Mouse (Mus musculus): ENCODE data around the gene Foxs1.
A peak's percentile ranks its signal among the peaks of the same experiment; 100 is the strongest.

Foxs1 gene

DNA sequence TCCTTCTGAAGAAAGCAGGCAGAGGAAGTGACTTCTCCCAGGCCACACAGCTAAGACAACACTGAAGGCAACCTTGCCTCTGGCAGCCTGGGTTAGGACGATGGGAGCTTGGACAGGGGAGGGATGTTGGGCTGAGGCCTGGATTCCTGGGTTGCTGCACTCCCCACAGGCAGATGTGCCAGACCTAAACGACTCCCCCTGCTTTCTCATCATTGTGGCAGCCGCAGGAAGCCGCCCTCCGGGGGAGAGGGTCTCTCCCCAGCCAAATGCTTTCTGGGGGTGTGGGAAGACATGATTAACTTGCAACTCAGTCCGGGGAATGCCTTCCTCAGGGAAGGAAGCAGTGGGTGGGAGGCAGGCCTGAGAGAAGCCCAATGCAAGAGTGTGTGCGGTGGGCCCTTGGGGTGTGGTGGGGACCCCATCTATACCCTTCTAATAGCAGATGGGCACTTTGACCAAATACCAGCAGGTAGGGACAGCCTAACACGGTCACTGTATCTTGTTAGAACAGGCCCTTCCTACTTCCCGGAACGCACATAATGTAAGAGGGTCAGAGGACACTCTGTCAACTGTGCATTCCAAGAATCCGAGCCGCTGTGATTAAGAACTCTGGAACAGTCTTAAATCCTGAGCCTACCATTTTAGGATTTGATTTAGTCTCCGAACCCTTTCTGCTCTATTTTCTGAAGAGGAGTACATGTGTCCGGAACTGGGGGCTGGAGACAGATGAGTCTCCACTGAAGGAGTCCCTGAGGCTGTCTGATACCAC is 4.6 kb downstream of the Foxs1 start:
- DNase-seq (ENCODE audit: low read depth), result peak; percentile 71

DNA sequence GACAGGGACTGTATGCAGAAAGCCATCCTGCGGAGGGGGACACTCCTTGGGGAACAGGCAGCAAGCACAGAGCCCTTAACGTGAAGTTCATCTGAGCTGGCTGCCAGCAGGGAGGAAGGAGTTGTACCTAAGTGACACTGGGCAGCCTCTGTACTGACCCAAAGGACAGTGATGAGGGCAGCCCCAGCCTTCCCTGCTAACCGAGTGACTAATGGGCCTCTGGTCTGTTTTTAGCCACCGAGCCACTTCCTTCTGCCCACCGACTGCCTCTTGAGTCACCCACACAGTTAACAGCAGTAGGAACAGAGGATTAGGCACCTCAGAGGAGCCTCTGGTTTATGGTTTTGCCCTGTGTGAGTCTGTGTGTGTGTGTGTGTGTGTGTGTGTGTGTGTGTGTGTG is 5.6 kb downstream of the Foxs1 start:
- DNase-seq (ENCODE audit: low read depth), result peak; percentile 61

DNA sequence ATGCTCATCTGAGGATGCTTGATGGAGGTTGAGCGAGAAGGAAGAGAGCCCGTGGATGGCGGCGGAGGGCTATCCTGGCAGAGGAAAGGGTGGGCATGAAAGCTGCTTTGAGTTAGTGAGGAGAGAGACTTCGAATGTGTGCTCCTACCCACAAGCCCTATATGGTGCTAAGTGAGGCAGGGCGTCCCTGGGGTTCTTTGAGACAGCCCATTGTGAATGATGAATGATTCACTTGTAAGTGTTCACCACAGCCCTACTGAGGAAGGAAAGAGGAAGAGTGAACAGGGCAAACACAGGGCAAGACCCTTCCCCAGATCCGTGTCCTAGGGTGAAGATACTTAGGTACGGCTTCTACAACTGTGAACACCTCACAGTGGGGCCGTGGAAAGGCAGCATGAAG is 6.1 kb downstream of the Foxs1 start:
- DNase-seq (ENCODE audit: low read depth), result peak; percentile 69

DNA sequence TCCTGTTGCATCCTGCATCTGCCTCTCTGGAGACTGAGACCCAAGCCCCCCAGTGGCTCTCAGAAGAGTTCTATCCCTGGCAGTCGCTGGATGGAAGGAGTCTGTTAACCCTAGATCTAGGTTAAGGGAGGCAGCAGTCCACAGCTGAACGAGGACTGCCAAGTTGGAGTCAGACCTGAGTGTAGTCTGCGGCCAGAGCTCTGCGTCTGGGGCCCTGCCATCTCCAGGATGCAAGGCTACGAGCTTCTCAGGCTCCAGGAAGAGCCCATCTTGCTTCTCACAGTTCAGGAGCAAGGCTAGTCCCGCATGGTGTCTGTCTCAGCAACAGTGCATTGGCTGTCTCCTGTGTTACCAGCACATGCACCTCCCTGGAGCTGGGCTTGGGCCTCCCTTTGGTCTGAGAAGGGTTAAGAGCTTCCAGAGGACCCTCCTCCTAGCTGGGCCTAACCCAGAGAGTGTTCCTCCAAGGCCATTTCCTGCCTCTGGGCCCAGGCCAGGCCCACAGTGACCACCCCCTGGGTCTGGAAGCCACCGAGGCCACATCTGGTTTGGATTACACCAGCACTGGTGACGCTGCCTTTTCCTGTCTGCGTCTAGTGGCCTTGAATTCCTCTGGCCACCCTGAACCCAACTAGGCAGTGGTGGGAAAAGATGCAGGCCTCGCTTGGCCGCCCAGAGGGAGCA is 7.7 kb downstream of the Foxs1 start:
- DNase-seq (ENCODE audit: low read depth), result peak; percentile 80

DNA sequence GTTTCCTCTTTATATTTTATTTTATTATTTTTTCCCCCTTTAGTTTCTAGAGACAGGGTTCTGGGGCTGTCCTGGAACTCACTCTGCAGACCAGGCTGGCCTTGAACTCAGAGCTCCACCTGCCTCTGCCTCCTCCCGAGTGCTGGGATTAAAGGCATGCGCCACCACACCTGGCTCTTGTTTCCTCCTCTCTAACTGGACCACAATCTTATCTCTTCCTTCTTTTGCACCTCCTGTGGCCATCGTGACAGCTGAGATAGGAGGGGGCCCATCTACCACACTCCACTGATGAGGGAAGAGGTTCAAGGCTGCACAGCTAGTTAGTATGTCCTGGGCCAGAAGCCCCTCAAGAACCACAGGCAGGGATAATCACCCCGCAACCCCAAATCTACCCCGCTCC is 8.5 kb downstream of the Foxs1 start:
- no peak for DNase-seq (ENCODE audit: low read depth)

DNA sequence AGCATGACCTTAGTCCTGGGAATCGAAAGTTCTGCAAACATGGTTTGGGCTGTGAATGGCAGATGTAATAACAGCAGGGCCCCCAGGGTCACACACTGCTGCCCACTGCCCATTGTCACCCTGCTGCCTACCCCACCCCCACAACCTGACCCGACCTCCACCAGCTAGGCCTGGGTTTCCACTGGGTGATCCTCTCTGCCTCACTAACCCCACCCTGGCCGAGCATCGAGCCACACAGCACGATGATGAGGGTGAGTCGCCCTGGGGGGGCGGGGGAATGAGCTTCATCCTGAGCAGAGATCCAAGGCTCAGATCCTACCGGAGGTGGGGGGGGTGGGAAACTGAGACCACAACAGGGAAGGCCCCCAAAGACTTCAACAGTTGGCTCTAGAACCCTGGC is 8.9 kb downstream of the Foxs1 start:
- DNase-seq (ENCODE audit: low read depth), result peak; percentile 40

DNA sequence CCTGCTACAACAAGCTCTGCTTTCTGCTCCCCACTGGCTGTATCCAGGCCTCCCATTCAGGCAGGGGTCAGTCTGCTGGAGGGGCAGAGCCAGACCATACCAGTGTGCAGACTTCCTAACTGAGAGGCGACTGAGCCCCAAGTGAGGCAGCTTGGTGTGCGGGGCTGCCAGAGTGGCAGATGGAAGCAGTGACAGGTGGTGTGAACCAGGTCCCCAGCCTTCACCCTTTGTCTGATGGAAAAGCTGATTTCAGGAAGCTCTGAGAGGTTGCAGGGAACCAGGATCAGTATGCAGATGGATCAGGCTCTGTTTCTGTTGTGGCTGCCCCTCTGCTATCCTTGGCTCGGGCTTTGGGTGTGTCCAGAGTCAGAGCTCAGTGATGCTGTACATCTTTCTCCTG is 9.4 kb downstream of the Foxs1 start:
- DNase-seq (ENCODE audit: low read depth), result peak; percentile 9

DNA sequence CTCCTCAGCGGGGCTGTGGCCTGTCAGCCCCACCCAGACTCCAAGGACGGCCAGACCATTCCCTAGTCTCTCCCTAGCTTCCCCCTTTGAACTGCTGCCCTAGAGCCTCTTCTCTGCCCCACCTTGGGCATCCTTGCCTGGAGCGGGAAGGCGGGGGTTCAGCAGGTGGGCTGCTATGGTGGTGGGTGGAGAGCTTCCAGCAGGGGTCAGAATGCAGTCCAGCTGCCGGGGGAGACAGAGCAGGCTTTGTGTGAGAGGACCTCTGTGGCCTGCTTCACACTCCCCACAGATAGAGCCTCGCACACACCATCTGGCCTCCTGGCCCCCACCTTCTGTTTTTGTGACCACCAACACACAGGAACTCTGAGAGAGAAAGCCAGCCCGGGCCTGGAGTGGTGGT is 10.6 kb downstream of the Foxs1 start:
- DNase-seq (ENCODE audit: low read depth), result no peak

DNA sequence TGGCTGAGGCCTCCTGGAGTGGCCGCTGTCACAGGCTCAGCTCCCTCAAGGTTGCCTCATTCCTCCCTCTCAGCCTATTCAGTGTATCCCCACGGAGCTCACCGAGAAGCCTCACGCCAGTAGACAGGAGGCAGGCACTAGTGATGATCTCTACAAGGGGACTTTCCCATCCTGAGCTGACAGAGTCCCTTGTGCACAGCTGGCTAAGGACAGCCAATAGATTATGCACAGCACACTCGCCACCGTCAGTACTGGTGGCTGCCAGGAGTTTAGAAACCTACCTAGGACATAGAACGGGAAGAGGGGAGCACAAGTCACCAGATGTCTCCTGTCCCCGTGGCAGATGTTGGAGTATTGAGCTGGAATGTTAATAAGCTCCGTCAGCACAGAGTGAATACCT is 15.3 kb downstream of the Foxs1 start:
- no peak for DNase-seq (ENCODE audit: low read depth)

DNA sequence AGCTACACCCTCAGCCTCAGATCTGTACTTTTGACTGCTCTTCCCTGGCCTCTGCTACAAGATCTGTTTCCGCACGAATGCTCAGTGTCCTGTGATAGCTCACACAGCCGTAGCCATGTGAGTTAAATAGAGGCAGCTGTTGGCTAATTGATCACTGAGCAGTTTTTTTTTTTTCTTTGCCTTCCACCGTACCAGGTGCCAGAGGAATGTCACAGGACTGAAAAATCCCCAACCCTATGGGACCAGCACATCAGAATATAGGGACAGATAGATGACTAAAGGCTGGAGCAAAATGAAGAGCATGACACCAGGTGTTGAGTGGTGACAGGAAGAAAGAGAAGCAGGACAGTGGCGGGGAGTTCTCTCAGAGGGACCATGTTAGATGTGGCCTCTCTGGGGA is 16.9 kb downstream of the Foxs1 start:
- no peak for DNase-seq (ENCODE audit: low read depth)

DNA sequence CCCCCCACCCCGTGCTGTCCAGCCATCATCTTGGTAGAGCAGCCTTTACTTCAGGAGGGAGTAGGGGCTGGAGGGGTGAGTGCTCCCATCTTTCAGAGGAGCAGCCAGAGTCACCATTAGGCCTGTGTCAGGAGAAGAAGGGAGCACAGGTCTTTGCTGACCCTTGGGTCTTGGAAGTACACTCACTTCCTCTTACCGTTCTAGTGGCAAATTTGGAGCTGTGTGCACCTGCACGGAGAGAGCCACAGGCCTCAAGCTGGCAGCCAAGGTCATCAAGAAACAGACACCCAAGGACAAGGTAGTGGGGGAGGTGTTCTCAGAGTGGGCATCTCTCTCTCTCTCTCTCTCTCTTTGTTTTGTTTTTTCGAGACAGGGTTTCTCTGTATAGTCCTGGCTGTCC is 17.6 kb downstream of the Foxs1 start:
- DNase-seq (ENCODE audit: low read depth), result no peak

DNA sequence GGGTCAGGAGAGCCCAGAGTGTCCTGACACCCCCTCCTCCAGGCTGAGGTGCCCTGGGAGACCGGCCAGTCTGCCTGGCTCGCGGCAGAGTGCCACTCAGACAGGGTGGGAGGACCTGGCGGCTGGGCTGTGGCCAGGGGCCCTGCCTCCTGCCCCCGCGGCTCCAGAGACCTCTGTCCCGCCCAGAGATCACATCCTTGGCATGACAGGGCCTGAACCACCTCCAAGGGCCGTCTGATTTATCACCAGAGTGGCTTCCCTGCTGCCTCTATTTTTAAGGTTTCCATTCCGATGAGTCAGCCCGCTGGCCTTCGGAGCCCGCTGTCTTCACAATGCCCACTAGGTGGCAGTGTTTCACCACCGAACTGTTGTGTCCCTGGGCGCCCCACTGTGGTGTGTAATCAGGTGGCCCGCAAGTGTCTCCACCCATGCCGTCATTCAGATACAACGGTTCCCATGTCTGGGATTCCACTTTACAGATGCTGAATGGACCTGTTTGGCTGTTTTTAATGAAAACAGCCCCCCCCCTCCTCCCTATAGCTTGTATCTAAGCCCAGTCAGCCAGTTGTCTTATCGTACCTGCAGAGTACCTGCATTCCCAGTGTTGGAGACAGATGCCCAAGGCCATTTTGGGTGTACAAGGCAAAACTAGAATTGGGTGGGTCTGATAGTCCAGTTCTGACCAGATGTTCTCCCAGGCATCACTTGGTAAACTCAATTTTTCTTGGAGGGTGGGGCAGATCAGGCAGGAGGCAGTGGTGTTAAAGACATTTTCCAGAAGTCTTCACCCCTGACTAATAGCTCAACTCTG is 18.5 kb downstream of the Foxs1 start:
- DNase-seq (ENCODE audit: low read depth), result peak; percentile 96

DNA sequence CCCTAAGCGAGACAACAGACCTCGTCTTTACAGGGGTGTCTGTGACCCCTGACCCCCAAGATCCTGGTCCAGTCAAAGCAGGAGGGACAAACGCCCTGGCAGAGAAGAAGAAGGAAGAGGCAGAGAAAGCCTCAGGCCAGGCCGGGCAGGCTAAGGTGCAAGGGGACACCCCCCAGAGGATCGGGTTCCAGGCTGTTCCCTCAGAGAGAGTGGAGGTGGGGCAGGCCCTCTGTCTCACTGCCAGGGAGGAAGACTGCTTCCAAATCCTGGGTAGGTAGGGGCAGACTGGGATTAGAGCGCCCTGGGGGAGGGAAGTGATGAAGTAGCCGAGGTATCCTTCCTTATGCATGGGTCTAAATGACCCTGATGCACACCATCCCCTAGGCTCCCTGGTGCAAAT is 19.5 kb downstream of the Foxs1 start:
- DNase-seq (ENCODE audit: low read depth), result no peak

DNA sequence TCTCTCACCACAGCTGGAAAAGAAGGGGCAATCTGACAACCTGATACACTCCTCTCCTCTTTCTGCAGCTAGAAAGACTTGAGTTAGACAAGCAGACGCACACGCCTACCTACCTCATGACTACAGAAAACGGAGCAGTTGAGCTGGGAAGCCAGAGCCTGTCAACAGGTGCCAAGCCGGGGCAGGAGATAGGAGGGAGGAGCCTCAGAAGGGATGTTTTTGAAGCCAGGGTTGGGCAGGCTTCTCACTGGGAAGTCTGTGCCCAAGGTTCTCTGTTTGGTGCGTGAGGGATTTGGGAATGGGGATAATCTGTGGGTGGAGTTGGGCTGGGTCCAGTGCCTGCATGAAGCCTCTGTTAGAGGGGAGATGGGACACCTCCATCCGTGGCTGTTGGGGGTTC is 21.6 kb downstream of the Foxs1 start:
- DNase-seq (ENCODE audit: low read depth), result no peak

DNA sequence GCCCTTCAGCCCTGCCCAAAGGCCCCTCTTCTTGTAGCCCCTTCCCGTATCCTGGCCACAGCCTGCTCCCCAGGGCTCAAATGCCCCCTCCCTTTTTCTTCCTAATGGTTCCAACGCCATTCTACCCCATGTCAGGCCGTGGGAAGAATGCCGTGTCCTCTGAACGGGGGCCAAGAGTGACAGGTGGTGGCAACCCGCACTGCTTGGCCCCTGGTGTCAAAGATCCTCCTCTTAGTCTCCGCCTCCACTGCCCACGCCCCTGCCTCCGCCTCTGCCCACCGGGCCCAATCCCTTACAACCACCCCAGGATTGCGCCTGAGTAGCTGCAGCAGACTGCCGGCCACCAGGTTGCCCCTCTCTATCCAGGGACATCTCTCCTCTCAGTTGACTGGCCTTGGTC is 22.0 kb downstream of the Foxs1 start, which contains the start of gene Mylk2:
TSS of gene Mylk2 (plus strand) at position 322 of the 400 bp plus-strand sequence.
- DNase-seq (ENCODE audit: low read depth), result no peak

DNA sequence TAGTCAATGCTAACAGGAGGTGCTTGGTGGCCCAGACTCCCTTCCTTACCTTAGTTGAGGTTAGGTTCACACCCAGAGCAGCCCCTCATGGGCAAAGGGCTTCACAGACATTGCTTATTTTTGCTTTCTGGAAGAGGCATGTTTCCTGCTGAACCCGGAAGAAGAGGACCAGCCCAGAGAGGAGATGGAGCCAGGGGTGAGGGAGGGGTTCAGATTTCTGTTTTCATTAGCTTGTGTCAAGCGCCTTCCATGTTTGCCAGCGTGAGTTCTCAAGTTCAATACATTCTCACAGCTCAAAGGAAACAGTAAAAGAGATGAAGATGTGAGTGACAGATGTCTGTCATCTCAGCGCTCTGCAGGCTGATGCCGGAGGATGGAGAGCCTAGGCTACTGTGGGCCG is 23.2 kb downstream of the Foxs1 start:
- no peak for DNase-seq (ENCODE audit: low read depth)

DNA sequence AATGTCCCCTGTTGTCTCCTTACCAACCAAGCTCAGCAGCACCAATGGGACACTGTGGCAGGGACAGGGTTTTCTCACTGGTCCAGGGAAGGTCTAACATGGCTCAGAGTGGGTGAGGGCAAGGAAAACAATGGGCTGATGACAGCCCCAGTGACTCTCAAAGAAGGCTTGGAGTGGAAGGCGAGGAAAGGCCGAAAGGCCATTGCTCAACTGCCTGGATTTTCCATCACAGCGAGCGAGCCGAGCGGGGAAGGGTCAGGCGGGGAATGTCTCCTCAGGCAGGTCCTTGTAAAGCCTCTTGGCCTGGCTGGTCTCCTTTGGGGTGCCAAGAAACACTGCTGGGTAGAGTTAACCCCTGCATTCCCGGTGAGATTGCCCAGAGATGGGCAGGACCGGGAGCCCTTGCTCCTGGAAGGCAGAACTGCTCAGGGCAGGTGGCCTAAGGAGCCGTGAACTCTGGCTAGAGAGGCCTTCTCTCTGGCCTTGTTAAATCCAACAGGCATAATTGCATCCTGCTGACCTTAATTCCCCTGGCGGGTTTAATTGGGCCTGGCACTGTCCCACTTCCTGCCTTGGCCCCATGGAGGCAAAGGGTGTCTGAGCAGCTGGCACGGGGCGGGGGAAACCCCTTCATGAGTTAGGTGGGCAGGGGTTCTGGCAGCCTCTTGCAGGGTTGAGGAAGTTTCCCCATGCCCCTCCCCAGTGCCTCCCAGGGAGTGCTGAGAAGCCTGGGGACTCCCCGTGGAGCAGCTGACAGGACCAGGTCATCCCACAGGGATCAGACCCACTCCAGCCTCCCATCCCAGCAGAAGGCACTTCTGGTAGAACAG is 25.7 kb downstream of the Foxs1 start:
- peak; percentile 35 for DNase-seq (ENCODE audit: low read depth)

DNA sequence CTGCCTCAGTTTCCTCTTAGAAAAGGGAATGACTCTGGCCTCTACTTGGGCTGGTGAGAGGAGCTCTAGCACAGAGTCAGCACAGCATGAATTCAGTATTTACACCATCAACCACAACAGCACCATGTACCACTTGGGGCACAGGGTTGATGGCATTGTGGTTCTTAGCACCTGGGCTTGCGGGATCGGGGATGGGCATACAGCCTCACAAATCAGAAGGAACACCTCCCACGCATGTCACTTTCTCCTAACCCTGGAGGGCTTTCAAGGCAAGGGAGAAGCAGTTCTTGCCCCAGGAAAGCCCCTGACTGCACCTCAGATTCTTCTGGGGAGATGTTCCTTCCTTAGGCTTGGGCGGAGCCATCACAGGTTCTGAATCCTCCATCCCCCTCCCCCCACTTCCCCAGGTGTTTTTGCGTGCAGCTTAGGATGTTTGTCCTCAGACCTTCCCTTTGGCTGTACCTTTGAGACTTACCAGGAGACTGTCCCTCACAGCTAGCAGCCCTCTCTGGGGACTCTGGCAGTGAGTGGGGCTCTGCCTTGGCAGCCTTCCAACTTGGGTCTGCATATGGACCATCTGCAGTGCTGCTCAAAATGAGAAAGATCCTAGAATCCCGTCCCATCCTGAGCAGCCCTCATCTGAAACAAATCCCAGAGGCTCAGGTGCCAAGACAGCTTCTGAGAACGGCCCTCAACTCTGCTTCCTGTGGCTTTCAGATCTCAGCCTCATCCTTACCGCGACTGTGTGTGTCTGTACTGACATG is 26.6 kb downstream of the Foxs1 start:
- DNase-seq (ENCODE audit: low read depth), result peak; percentile 10

DNA sequence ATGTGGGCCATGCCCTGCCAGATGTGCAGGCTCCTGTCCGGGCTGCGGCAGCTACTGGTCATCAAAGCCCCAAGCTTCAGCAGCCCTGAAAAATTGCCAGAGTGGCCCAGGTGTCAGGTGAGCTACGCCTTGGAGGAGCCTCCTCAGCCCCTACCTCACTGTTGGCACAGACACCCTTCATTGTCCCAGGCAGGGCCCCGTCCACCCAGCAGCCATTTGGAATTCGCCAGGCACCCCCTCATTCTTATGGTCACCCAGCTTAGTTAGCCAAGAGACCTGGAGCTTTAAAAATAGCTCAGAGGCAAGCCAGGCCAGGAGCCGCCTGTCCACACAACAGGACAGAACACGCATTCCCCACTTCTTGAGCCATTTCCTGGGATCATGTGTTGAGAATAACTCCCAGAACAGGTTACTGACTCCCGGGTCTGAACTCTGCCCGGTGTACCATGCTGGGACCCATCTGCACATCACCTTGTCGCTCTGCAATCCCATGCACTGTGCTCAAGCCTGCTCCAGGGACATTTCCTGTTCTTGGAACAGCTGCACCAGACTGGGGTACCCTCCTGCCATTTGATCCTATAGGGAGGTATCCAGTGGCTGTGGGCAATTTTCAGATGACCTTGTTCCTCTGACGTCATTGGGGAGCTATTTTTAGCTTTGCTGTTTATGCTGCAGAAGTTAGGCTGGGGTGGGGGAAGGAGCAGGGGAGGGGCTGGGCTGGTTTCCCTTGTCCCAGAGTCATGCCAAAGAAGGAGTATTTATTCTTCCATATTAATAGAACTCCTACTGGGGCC is 27.8 kb downstream of the Foxs1 start:
- DNase-seq (ENCODE audit: low read depth), result peak; percentile 83

DNA sequence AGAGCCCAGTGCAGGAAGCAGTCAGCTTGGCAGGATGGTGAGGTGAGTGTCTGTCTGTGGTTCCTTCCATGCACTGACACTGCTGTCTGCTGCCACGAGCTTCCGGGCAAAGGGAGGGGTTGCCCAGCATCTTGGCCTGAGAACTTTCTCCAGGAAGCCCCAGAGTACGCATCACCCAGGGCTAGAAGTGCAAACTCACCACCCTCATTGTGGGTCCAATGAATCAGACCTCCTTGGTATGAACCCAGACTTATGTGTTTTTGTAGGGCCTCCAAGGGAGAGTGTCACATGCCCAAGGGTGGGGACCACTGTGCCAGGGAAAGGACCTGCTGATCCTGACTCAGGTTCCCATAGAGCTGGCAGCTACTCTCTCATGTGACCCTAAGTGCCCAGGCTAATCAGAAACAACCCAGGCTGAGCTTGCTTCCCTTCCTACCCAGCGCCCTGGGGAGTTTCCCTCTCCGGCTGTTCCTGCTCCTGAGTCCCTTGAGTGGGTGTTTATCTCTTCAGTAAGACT is 28.8 kb downstream of the Foxs1 start:
- DNase-seq (ENCODE audit: low read depth), result peak; percentile 76

Data from NIH3T3 (cell line).